Mouse (Mus musculus): ENCODE results near the gene Prex1.

The Prex1 gene

GRCm38 (mm10) chr2:166726891-166727290, 13.3 kb upstream of the Prex1 start:
- DNase-seq (ENCODE audit: low spot score) = no peak

- no peak for DNase-seq (ENCODE audit: low spot score)
These were observed 6.8 kb upstream of the Prex1 start for GRCm38 (mm10) chr2:166720416-166720815.

- DNase-seq (ENCODE audit: low spot score) = no peak
These were observed 6.3 kb upstream of the Prex1 start for GRCm38 (mm10) chr2:166719930-166720305.

- DNase-seq (ENCODE audit: low spot score) = no peak
These were observed 5.8 kb upstream of the Prex1 start for GRCm38 (mm10) chr2:166719301-166719929.

- no peak for DNase-seq (ENCODE audit: low spot score)
These were observed 2.4 kb upstream of the Prex1 start for GRCm38 (mm10) chr2:166716067-166716466.

- DNase-seq (ENCODE audit: low spot score) = no peak
These were observed 731 bp upstream of the Prex1 start for GRCm38 (mm10) chr2:166714427-166714699.

- DNase-seq (ENCODE audit: low spot score) = peak; percentile 79
These were observed 587 bp downstream of the Prex1 start for GRCm38 (mm10) chr2:166712801-166713689.

GRCm38 (mm10) chr2:166712310-166712709, 1.3 kb downstream of the Prex1 start:
- DNase-seq (ENCODE audit: low spot score) = peak; percentile 29

- no peak for DNase-seq (ENCODE audit: low spot score)
These were observed 1.9 kb downstream of the Prex1 start for GRCm38 (mm10) chr2:166711681-166712132.

GRCm38 (mm10) chr2:166709883-166710282, 3.7 kb downstream of the Prex1 start:
- no peak for DNase-seq (ENCODE audit: low spot score)

- no peak for DNase-seq (ENCODE audit: low spot score)
These were observed 5.3 kb downstream of the Prex1 start for GRCm38 (mm10) chr2:166708304-166708703.

GRCm38 (mm10) chr2:166706526-166706925, 7.1 kb downstream of the Prex1 start:
- DNase-seq (ENCODE audit: low spot score) = no peak

- no peak for DNase-seq (ENCODE audit: low spot score)
These were observed 10.1 kb downstream of the Prex1 start for GRCm38 (mm10) chr2:166703491-166703890.

- no peak for DNase-seq (ENCODE audit: low spot score)
These were observed 11.6 kb downstream of the Prex1 start for GRCm38 (mm10) chr2:166702113-166702445.

GRCm38 (mm10) chr2:166701248-166702112, 12.2 kb downstream of the Prex1 start:
- DNase-seq (ENCODE audit: low spot score) = no peak

GRCm38 (mm10) chr2:166700732-166701131, 12.9 kb downstream of the Prex1 start:
- DNase-seq (ENCODE audit: low spot score) = no peak

GRCm38 (mm10) chr2:166700116-166700515, 13.5 kb downstream of the Prex1 start:
- DNase-seq (ENCODE audit: low spot score) = no peak

- no peak for DNase-seq (ENCODE audit: low spot score)
These were observed 14.1 kb downstream of the Prex1 start for GRCm38 (mm10) chr2:166699552-166699951.

GRCm38 (mm10) chr2:166694616-166695015, 19.0 kb downstream of the Prex1 start:
- DNase-seq (ENCODE audit: low spot score) = no peak

GRCm38 (mm10) chr2:166693394-166693793, 20.2 kb downstream of the Prex1 start:
- DNase-seq (ENCODE audit: low spot score) = no peak

GRCm38 (mm10) chr2:166691602-166692509, 21.8 kb downstream of the Prex1 start:
- DNase-seq (ENCODE audit: low spot score) = no peak

GRCm38 (mm10) chr2:166686917-166687316, 26.7 kb downstream of the Prex1 start:
- no peak for DNase-seq (ENCODE audit: low spot score)

Data from MN1 (cell line).